7 mouse cellular contexts compared by ENCODE assay signal in genomic region chr8:112569471-112570141, GRCm38 (mm10). TPM values are rescaled to one million over a fixed set of nuclear protein-coding genes. Genes with fewer than 3 reads are reported as not detected.
DNase-seq lines count a peak whose midpoint lies in the region; ATAC-seq and TF ChIP-seq lines count a peak whose summit lies in the region.

Gene Cntnap4 (plus strand): TSS chr8:112570043.

- peak within 1 kb of the TSS; percentile 66 for H3K4me2 ChIP-seq in forebrain, embryonic 16.5 days (ENCODE audit: low read length)

- no peak for TF ChIP-seq CTCF in left cerebral cortex, adult 2 months (IDR thresholded peaks at IDR 0.05)

- peak; percentile 89 for ATAC-seq in forebrain, embryonic 16.5 days
- 0 out of 2 replicates have a peak, but pooled peaks have one; percentile 19 for ATAC-seq in neutrophil, adult 5-6 weeks (ENCODE audit: extremely low read depth, insufficient number of reproducible peaks, low FRiP score, poor library complexity, severe bottlenecking)

- peak within 1 kb of the TSS; percentile 83 for H3K9ac ChIP-seq in forebrain, embryonic 16.5 days (replicated peaks; ENCODE audit: low read depth, low read length)

- under 1% methylated on average over 18 of the region's 18 CpGs for WGBS in forebrain, embryonic 16.5 days

- no peaks in the 10 kb centered on the region for H3K9me3 ChIP-seq in forebrain, embryonic 16.5 days (ENCODE audit: control insufficient read depth, low read length)

- H3K27me3 ChIP-seq in forebrain, embryonic 16.5 days (replicated peaks; ENCODE audit: control insufficient read depth, insufficient read depth, low read length) = no peaks in the 10 kb centered on the region

- peak; percentile 39 for DNase-seq in R1 (ENCODE audit: low read depth, low spot score)
- peak; percentile 83 for DNase-seq in cerebellum, adult 11-12 months
- DNase-seq in left cerebral cortex, adult 2 months (ENCODE audit: extremely low spot score in 1 of 2, low spot score in 2 of 2) = peak; percentile 47 to 50
- no peak for DNase-seq in c-Kit-positive CD71-positive TER-119-positive erythroid progenitor cells, embryonic 14.5 days (ENCODE audit: low spot score)
- no peak for DNase-seq in ovary, postnatal 36 days (ENCODE audit: low spot score)

- peak within 1 kb of the TSS; percentile 87 for H3K27ac ChIP-seq in forebrain, embryonic 16.5 days (ENCODE audit: low read length)
- peak within 1 kb of the TSS; percentile 85 for H3K27ac ChIP-seq in left cerebral cortex, adult 2 months

- H3K4me3 ChIP-seq in forebrain, embryonic 16.5 days (replicated peaks; ENCODE audit: low read length) = peak within 1 kb of the TSS; percentile 56
- peak within 1 kb of the TSS; percentile 66 for H3K4me3 ChIP-seq in left cerebral cortex, adult 2 months

- H3K36me3 ChIP-seq in forebrain, embryonic 16.5 days (ENCODE audit: control insufficient read depth, insufficient read depth) = no peaks in the 10 kb centered on the region

- peaks cover 15% of the 10 kb centered on the region for H3K4me1 ChIP-seq in forebrain, embryonic 16.5 days (replicated peaks; ENCODE audit: control insufficient read depth, insufficient read depth, low read length)

- intact Hi-C loops in left cerebral cortex, adult 2 months (cut with DNase I) = loop anchor here (2.0 to 5.0 kb wide), 5 partner anchors 338 to 1063 kb away; no protein-coding TSS in a partner anchor

RNA-seq across cellular contexts. Expression of gene Cntnap4, which starts in this region (rescaled TPM):
- 16.5 and 18.4 TPM in 2 replicates for polyA plus RNA-seq in forebrain, embryonic 16.5 days (2015; fragmentation: Nextera tagmentation; extraction: Ambion mirVana)
- 10 to 100 TPM; 20.3 to 22.5 TPM for total RNA-seq in left cerebral cortex, adult 2 months (2021)
- not detected in 2 replicates for total RNA-seq in neutrophil, adult 5-6 weeks (2017)

Comparison
In these comparisons a context has a peak if more than half of its experiments do, and no peak if none do; other contexts are left out.
1. RNA of gene Cntnap4 (total RNA-seq): 20.3 to 22.5 TPM in left cerebral cortex, adult 2 months; not detected in neutrophil, adult 5-6 weeks; every median in the first group is over 10 times any median in the second.
2. Peak in ATAC-seq in neutrophil, adult 5-6 weeks; RNA of the gene not detected or under 1 TPM.
3. DNase-seq: peak in R1 (single experiment), cerebellum, adult 11-12 months (single experiment) and left cerebral cortex, adult 2 months (2 of 2); none in c-Kit-positive CD71-positive TER-119-positive erythroid progenitor cells, embryonic 14.5 days (single experiment) and ovary, postnatal 36 days (single experiment).